Mouse (Mus musculus) neural tube, embryonic 15.5 days (tissue): ENCODE results near the gene Cbx8. TPM values are rescaled to one million over a fixed set of nuclear protein-coding genes. Genes with fewer than 3 reads are reported as not detected.

Experiments
- ATAC-seq: fragments of 200-750 bp; cut with Nextera tagmentation; 2 replicates; pipeline ENCODE4 v1.8.0; 2017; ENCODE audit warnings: mild to moderate bottlenecking, moderate TSS enrichment, moderate library complexity; ENCODE audit not compliant: low FRiP score
- H3K27ac ChIP-seq: fragments of 300-500 bp; sonication (generic); replicated peaks from 2 replicates; pipeline ENCODE4 v1.5.1; 2015; ENCODE audit warnings: mild to moderate bottlenecking, inconsistent platforms
- H3K27me3 ChIP-seq: fragments of 300-500 bp; sonication (generic); replicated peaks from 2 replicates; pipeline ENCODE4 v1.6.1; 2015; ENCODE audit warnings: inconsistent platforms
- H3K36me3 ChIP-seq: fragments of 300-500 bp; sonication (generic); 2 replicates; pipeline ENCODE4 v1.6.1; 2015; ENCODE audit warnings: inconsistent platforms
- H3K4me1 ChIP-seq: fragments of 300-500 bp; sonication (generic); 2 replicates; pipeline ENCODE4 v1.6.1; 2015; ENCODE audit warnings: inconsistent platforms
- H3K4me2 ChIP-seq: fragments of 300-500 bp; sonication (generic); 2 replicates; pipeline ENCODE4 v1.6.1; 2015; ENCODE audit warnings: inconsistent platforms, mild to moderate bottlenecking, moderate library complexity
- H3K4me3 ChIP-seq: fragments of 300-500 bp; sonication (generic); replicated peaks from 2 replicates; pipeline ENCODE4 v1.5.1; 2015; ENCODE audit warnings: mild to moderate bottlenecking, inconsistent platforms
- H3K9ac ChIP-seq: fragments of 300-500 bp; sonication (generic); replicated peaks from 2 replicates; pipeline ENCODE4 v1.6.1; 2015; ENCODE audit warnings: mild to moderate bottlenecking, inconsistent platforms
- H3K9me3 ChIP-seq: fragments of 300-500 bp; sonication (generic); replicated peaks from 2 replicates; pipeline ENCODE4 v1.6.1; 2016; ENCODE audit warnings: inconsistent platforms
- WGBS: fragments of 180-500 bp; shearing (Covaris S2); methylation state at CpG from one replicate; pipeline ENCODE4 v1.1.7; 2015; ENCODE audit warnings: mixed read lengths; 5-methylcytosine and 5-hydroxymethylcytosine counted together
- polyA plus RNA-seq: library from polyadenylated mRNA; unstranded; fragments of >200 nt; fragmentation: Nextera tagmentation; extraction: Ambion mirVana; gene quantifications from 2 replicates; pipeline ENCODE4 v1.2.1, GENCODE M21; 2015

Gene Cbx8
- polyA plus RNA-seq, 1 experiment from 2014 or later: 7.3 TPM

DNA sequence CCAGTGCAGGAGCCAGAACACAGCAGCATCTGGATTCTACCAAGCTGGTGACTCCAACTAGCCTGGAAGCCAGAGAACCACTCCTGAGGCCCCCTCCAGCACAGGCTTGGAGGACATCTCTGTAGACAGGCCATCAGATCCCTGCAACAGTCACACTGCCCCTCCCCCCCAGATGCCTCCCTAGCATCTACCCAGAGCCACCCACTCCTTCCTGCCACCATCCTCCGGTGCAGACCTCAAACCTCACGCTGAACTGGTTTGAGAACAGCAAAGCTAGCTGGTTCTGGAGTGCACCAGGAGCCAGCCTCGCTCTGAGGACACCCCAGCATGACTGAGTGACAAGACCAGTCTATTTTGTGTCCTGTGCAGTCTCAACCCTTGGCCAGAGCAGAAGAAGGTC is 48.0 kb downstream of the Cbx8 start:
- Histone ChIP-seq H3K27me3 (no peaks in the 10 kb centered on the region), H3K4me1 (no peaks in the 10 kb centered on the region), H3K36me3 (no peaks in the 10 kb centered on the region), H3K27ac (no peak overlapping the region), H3K4me2 (no peak overlapping the region), H3K4me3 (no peak overlapping the region), H3K9ac (no peak overlapping the region), H3K9me3 (no peaks in the 10 kb centered on the region)
- WGBS: 72% methylated on average over 3 of the region's 3 CpGs
- no peak for ATAC-seq

DNA sequence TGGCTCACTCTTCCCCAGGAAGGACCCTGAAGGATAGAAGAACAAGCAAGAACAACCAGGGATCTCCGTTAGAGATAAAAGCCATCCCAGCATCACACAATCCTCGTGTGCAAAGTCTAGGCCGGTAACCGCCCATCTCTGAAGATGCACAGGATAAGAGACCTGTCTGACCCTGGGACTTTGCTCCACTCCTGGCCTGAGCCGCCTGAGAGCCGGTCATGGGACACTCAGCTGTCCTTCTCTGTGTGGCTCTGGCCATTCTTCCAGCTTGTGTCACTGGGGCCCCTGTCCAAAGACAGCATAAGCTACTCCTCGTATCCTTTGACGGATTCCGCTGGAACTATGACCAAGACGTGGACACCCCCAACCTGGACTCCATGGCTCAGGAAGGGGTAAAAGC is 52.8 kb downstream of the Cbx8 start, which contains the start of gene Enpp7:
Gene Enpp7, plus strand, starts transcription at position 190 of the 400 bp plus-strand sequence.
- no peaks in the 10 kb centered on the region for H3K36me3 ChIP-seq
- no peak within 1 kb of the TSS for H3K27ac ChIP-seq
- no peak within 1 kb of the TSS for H3K4me3 ChIP-seq
- H3K4me2 ChIP-seq: no peak within 1 kb of the TSS
- peaks cover 9% of the 10 kb centered on the region; the same call in 1 of the 2 replicates for H3K4me1 ChIP-seq
- H3K9me3 ChIP-seq: no peaks in the 10 kb centered on the region
- 94% methylated on average over 10 of the region's 10 CpGs for WGBS
- H3K27me3 ChIP-seq: no peaks in the 10 kb centered on the region
- no peak for ATAC-seq
- no peak within 1 kb of the TSS for H3K9ac ChIP-seq

Other genes starting within 250 kb of the Cbx8 start
- gene Rbfox3, start 129.4 kb downstream of the Cbx8 start, polyA plus RNA-seq: 80.9 and 99.8 TPM in 2 replicates
- not detected in 2 replicates for gene Enpp7, start 52.8 kb downstream of the Cbx8 start, polyA plus RNA-seq
- gene Cbx2, start 18.0 kb downstream of the Cbx8 start, polyA plus RNA-seq: 8.3 and 13.3 TPM in 2 replicates
- 20.2 and 24.2 TPM in 2 replicates for gene Cbx4, start 45.3 kb upstream of the Cbx8 start, polyA plus RNA-seq
- gene Tbc1d16, start 187.5 kb upstream of the Cbx8 start, polyA plus RNA-seq: 43.9 and 47.4 TPM in 2 replicates
- gene Ccdc40, start 187.6 kb upstream of the Cbx8 start, polyA plus RNA-seq: 12.6 and 13.2 TPM in 2 replicates
- gene Gaa, start 226.9 kb upstream of the Cbx8 start, polyA plus RNA-seq: 102 and 105 TPM in 2 replicates